Mouse (Mus musculus) embryonic facial prominence, embryonic 13.5 days (tissue): ENCODE data around the gene Lrch1. TPM values are rescaled to one million over a fixed set of nuclear protein-coding genes. Genes with fewer than 3 reads are reported as not detected.

Source experiments
- ATAC-seq: fragments of 200-750 bp; cut with Nextera tagmentation; 2 replicates; pipeline ENCODE4 v1.8.0; 2017; ENCODE audit warnings: low read depth; ENCODE audit not compliant: insufficient number of reproducible peaks, insufficient read depth, low FRiP score, low TSS enrichment
- H3K27ac ChIP-seq: fragments of 300-500 bp; sonication (generic); 2 replicates; pipeline ENCODE4 v1.5.1; 2015; ENCODE audit warnings: moderate library complexity, mild to moderate bottlenecking, inconsistent platforms
- H3K27me3 ChIP-seq: fragments of 300-500 bp; sonication (generic); 2 replicates; pipeline ENCODE4 v1.6.1; 2015; ENCODE audit warnings: mild to moderate bottlenecking, inconsistent platforms
- H3K36me3 ChIP-seq: fragments of 300-500 bp; sonication (generic); 2 replicates; pipeline ENCODE4 v1.6.1; 2015; ENCODE audit warnings: mild to moderate bottlenecking, inconsistent platforms
- H3K4me1 ChIP-seq: fragments of 300-500 bp; sonication (generic); 2 replicates; pipeline ENCODE4 v1.6.1; 2015; ENCODE audit warnings: inconsistent platforms
- H3K4me2 ChIP-seq: fragments of 300-500 bp; sonication (generic); 2 replicates; pipeline ENCODE4 v1.6.1; 2015; ENCODE audit warnings: moderate library complexity, mild to moderate bottlenecking, inconsistent platforms
- H3K4me3 ChIP-seq: fragments of 300-500 bp; sonication (generic); 2 replicates; pipeline ENCODE4 v1.5.1; 2015; ENCODE audit warnings: mild to moderate bottlenecking, inconsistent platforms
- H3K9ac ChIP-seq: fragments of 300-500 bp; sonication (generic); 2 replicates; pipeline ENCODE4 v1.6.1; 2015; ENCODE audit warnings: mild to moderate bottlenecking, inconsistent platforms
- H3K9me3 ChIP-seq: fragments of 300-500 bp; sonication (generic); 2 replicates; pipeline ENCODE4 v1.6.1; 2016; ENCODE audit warnings: inconsistent platforms
- WGBS: fragments of 180-500 bp; shearing (Covaris S2); methylation state at CpG from one replicate; pipeline ENCODE4 v1.1.7; 2015; ENCODE audit warnings: mixed read lengths; 5-methylcytosine and 5-hydroxymethylcytosine counted together
- polyA plus RNA-seq: library from polyadenylated mRNA; unstranded; fragments of >200 nt; fragmentation: Nextera tagmentation; extraction: Ambion mirVana; gene quantifications from 2 replicates; pipeline ENCODE4 v1.2.1, GENCODE M21; 2015

Gene Lrch1
- polyA plus RNA-seq, 1 experiment from 2014 or later, result 16.8 TPM

- no peaks in the 10 kb centered on the region for H3K36me3 ChIP-seq
- H3K9ac ChIP-seq, result no peak overlapping the region
- ATAC-seq, result no peak
- peak overlapping the region; percentile 28 for H3K4me2 ChIP-seq
- peak overlapping the region; percentile 39 for H3K27ac ChIP-seq
- peaks cover 66% of the 10 kb centered on the region for H3K4me1 ChIP-seq
- no peak overlapping the region for H3K4me3 ChIP-seq
- no peaks in the 10 kb centered on the region for H3K27me3 ChIP-seq
- 14% methylated on average over 13 of the region's 13 CpGs for WGBS
- H3K9me3 ChIP-seq, result no peaks in the 10 kb centered on the region
These were observed 63.5 kb downstream of the Lrch1 start for GRCm38 (mm10) chr14:74884024-74884680.

- peak overlapping the region; percentile 29; the same call in 1 of the 2 replicates for H3K27ac ChIP-seq
- 45% methylated on average over 11 of the region's 11 CpGs for WGBS
- no peak overlapping the region for H3K4me3 ChIP-seq
- H3K4me1 ChIP-seq, result peaks cover 71% of the 10 kb centered on the region
- H3K9me3 ChIP-seq, result no peaks in the 10 kb centered on the region
- no peaks in the 10 kb centered on the region for H3K36me3 ChIP-seq
- H3K4me2 ChIP-seq, result peak overlapping the region; percentile 28
- no peak; the same call in 1 of the 2 replicates for ATAC-seq
- H3K9ac ChIP-seq, result no peak overlapping the region; the same call in 1 of the 2 replicates
- H3K27me3 ChIP-seq, result no peaks in the 10 kb centered on the region
These were observed 64.5 kb downstream of the Lrch1 start for GRCm38 (mm10) chr14:74883204-74883603.

DNA sequence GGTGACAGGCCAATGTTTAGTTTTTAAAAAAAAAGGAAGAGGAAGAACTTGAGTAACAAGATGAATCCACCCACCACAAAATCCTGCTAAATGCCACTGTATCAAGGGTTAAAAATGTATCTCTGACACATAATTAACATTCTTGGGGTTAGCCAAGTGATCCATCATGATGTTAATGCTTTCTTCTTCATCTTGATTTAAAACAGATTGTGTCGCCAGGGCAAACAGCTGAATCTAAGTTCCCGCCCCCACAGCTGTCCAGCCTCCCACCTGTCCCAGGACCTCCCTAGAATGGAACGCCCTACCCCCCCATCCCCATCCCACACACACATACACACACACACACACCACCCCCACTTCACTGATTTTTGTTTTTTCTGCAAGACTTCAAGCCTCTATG, 64.9 kb downstream of the Lrch1 start:
- WGBS, result 26% methylated on average over 3 of the region's 3 CpGs
- H3K27me3 ChIP-seq, result no peaks in the 10 kb centered on the region
- no peaks in the 10 kb centered on the region for H3K36me3 ChIP-seq
- peaks cover 76% of the 10 kb centered on the region for H3K4me1 ChIP-seq
- H3K4me2 ChIP-seq, result peak overlapping the region; percentile 28
- no peak for ATAC-seq
- no peak overlapping the region for H3K27ac ChIP-seq
- H3K4me3 ChIP-seq, result no peak overlapping the region
- no peaks in the 10 kb centered on the region for H3K9me3 ChIP-seq
- no peak overlapping the region for H3K9ac ChIP-seq

- WGBS, result 75% methylated on average over 10 of the region's 10 CpGs
- Histone ChIP-seq H3K4me3 (no peak overlapping the region), H3K9me3 (no peaks in the 10 kb centered on the region), H3K27me3 (no peaks in the 10 kb centered on the region), H3K36me3 (no peaks in the 10 kb centered on the region), H3K27ac (no peak overlapping the region), H3K4me1 (peaks cover 71% of the 10 kb centered on the region), H3K4me2 (no peak overlapping the region), H3K9ac (no peak overlapping the region)
- ATAC-seq, result no peak
These were observed 66.8 kb downstream of the Lrch1 start for GRCm38 (mm10) chr14:74880868-74881267.

DNA sequence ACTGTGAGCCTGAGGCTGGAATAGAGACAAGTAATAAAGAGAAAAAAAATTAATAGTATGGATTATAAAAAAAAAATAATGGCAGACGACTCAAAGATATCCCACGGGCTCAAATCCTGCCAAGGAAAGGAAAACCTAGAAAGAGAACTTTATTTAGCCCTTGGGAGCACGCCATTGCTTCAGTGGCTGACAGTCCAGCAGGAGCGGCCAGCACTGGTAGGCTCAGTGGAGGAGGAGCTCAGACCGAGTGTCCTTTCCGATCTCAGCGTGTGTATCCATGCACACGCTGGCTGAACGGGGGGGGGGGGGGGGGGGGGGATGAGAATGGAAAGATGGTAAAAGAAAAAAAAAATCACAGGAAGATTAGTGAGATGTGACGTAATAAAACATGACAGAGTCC, 68.2 kb downstream of the Lrch1 start:
- H3K9me3 ChIP-seq, result no peaks in the 10 kb centered on the region
- no peak overlapping the region for H3K9ac ChIP-seq
- no peak for ATAC-seq
- H3K27me3 ChIP-seq, result no peaks in the 10 kb centered on the region
- H3K36me3 ChIP-seq, result no peaks in the 10 kb centered on the region
- no peak overlapping the region for H3K4me3 ChIP-seq
- no peak overlapping the region for H3K4me2 ChIP-seq
- H3K27ac ChIP-seq, result no peak overlapping the region
- 75% methylated on average over 10 of the region's 10 CpGs for WGBS
- H3K4me1 ChIP-seq, result peaks cover 58% of the 10 kb centered on the region

GRCm38 (mm10) chr14:74877287-74877686, 70.4 kb downstream of the Lrch1 start:
- no peaks in the 10 kb centered on the region for H3K9me3 ChIP-seq
- H3K4me1 ChIP-seq, result peaks cover 36% of the 10 kb centered on the region
- WGBS, result 34% methylated on average over 5 of the region's 5 CpGs
- H3K27me3 ChIP-seq, result no peaks in the 10 kb centered on the region
- no peaks in the 10 kb centered on the region for H3K36me3 ChIP-seq
- ATAC-seq, result no peak
- H3K4me3 ChIP-seq, result no peak overlapping the region
- H3K27ac ChIP-seq, result 0 out of 2 replicates have a peak overlapping the region, but pooled peaks have one; percentile 29
- no peak overlapping the region for H3K9ac ChIP-seq
- no peak overlapping the region for H3K4me2 ChIP-seq

DNA sequence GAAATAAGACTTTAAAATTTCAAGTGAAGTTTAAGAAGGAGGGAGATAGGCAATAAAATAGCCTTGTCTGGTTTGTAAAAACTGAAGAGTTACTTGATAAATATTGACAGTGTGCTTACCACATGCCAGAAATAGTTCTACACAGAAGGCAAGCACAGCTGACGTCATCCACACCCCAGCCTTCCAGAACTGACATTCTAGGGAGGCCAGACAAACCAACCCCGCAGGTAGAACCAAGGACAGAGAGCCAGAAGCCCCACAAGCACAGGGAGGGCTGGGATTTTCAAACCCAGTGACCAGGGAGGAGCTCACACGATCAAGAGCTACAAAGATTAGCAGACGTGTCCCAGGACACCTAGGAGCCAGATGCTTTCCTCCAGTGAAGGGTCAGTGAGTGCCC, 76.5 kb downstream of the Lrch1 start:
- no peak overlapping the region for H3K4me3 ChIP-seq
- peaks cover 33% of the 10 kb centered on the region for H3K4me1 ChIP-seq
- no peaks in the 10 kb centered on the region for H3K36me3 ChIP-seq
- H3K27me3 ChIP-seq, result no peaks in the 10 kb centered on the region
- H3K9me3 ChIP-seq, result no peaks in the 10 kb centered on the region
- H3K9ac ChIP-seq, result no peak overlapping the region
- no peak overlapping the region for H3K4me2 ChIP-seq
- H3K27ac ChIP-seq, result no peak overlapping the region
- no peak for ATAC-seq
- 47% methylated on average over 4 of the region's 4 CpGs for WGBS

DNA sequence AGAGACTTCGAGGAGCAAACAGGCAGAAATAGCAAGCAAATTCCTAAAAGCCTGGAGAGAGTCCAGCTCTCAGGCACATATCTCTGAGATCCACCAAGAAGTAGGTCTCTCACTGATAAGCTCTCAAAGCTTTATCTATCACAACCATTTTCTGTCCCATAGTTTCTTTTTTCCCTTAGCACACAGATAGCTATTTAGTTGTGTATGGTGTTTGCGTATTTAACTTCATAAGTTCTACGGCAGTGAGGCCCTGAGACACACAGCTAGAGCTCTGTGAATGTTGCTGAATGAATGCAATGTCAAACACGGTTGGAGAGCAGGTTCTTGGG, 78.8 kb downstream of the Lrch1 start:
- 75% methylated on average over 4 of the region's 4 CpGs for WGBS

DNA sequence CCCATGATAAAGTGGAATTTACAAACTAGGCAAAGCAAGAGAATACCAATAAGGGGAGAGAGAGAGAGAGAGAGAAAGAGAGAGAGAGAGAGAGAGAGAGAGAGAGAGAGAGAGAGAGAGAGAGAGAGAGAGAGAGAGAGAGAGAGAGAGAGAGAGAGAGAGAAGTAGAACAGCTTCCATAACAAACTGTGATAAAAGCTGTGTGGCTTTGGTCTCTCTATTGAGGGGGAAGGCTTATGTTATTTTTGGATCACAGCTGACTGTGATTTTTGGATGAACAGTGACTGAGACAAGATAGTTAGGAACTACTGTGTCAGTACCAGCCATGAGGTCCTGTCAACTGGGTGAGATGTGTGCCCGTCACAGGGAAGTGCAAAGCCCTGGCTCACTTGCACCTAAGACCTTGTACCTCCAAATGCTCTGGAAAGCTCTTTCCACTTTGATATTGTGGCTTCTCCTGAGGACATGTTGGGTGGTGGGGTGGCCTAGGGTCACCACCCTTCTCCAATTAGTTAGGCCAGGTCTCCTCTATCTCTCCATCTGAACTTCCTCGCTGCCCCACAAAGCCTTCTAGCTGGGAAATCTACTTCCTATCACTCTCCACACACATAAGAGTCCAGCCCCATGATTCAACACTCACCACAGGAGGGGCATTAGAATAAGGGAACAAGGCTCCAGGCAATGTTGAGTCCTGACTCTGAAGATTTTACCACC, 79.3 kb downstream of the Lrch1 start:
- Histone ChIP-seq H3K27ac (no peak overlapping the region), H3K4me1 (peaks cover 53% of the 10 kb centered on the region)
- ATAC-seq, result no peak

More for the DNA sequence above, 78.8 kb downstream of the Lrch1 start:
- H3K9ac ChIP-seq, result no peak overlapping the region
- no peak overlapping the region for H3K4me3 ChIP-seq
- H3K36me3 ChIP-seq, result no peaks in the 10 kb centered on the region
- no peaks in the 10 kb centered on the region for H3K9me3 ChIP-seq
- no peak overlapping the region for H3K4me2 ChIP-seq
- no peak overlapping the region for H3K27ac ChIP-seq
- H3K4me1 ChIP-seq, result peaks cover 53% of the 10 kb centered on the region
- ATAC-seq, result no peak
- no peaks in the 10 kb centered on the region for H3K27me3 ChIP-seq

DNA sequence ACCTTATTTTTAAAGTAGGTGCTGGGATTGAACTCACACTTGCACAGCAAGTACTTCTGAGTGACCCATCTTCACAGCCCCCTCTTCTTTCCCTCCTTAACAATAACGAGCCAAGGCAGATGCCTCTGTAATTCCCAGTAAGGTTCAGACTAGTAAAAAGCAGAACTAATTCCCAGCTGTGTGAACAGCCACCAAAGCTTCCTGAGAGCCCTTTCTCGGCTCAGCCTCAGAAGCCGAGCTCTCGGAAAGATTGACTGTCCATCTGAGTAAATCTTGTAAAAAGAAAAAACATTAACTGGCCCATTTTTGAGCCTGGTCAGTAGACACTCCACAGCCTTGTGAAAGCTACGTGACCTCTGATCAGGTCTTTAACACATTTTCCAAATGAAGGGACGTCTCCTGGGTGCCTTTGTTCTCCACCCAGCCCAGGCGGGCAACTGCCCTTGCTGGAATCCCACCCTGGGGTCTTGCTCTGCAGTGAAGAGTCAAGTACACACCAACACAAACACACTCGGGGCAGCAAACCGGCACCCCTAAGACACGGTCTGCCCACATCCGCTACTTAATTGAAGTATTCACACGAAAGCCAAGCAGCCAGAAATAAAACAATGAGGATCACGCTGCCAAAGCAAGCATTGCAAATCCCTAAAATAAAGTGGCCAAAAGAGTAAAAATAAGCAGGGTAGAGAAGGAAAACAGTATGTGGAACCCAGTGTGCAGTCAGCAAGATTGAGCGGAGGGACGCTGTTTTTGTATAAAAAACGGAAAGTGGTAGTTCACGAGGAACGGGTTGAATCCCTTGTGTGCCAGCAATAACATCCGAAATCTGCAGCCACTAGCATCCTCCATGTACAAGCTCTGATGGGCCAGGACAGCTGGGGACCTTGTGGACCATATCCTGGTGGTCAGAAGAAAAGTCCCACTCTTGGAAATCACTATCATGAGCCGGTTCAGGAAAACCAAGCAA, 80.3 kb downstream of the Lrch1 start:
- H3K9ac ChIP-seq, result no peak overlapping the region
- H3K27me3 ChIP-seq, result no peaks in the 10 kb centered on the region
- 0 out of 2 replicates have a peak overlapping the region, but pooled peaks have one; percentile 21 for H3K4me2 ChIP-seq
- H3K4me3 ChIP-seq, result no peak overlapping the region
- WGBS, result 54% methylated on average over 20 of the region's 20 CpGs
- peaks cover 53% of the 10 kb centered on the region for H3K4me1 ChIP-seq
- no peaks in the 10 kb centered on the region for H3K9me3 ChIP-seq
- H3K36me3 ChIP-seq, result no peaks in the 10 kb centered on the region
- H3K27ac ChIP-seq, result no peak overlapping the region
- no peak for ATAC-seq

More for the DNA sequence above, 79.3 kb downstream of the Lrch1 start:
- Histone ChIP-seq H3K9ac (no peak overlapping the region), H3K4me2 (no peak overlapping the region), H3K36me3 (no peaks in the 10 kb centered on the region), H3K27me3 (no peaks in the 10 kb centered on the region), H3K9me3 (no peaks in the 10 kb centered on the region), H3K4me3 (no peak overlapping the region)
- 86% methylated on average over 2 of the region's 2 CpGs for whole genome bisulfite sequencing

- Histone ChIP-seq H3K27me3 (no peaks in the 10 kb centered on the region), H3K27ac (no peak overlapping the region), H3K4me1 (peaks cover 47% of the 10 kb centered on the region), H3K4me3 (no peak overlapping the region), H3K9me3 (no peaks in the 10 kb centered on the region), H3K4me2 (no peak overlapping the region), H3K36me3 (no peaks in the 10 kb centered on the region), H3K9ac (no peak overlapping the region)
- ATAC-seq, result no peak
- WGBS, result 65% methylated on average over 3 of the region's 3 CpGs
These were observed 81.9 kb downstream of the Lrch1 start for GRCm38 (mm10) chr14:74865738-74866137.
